Mouse (Mus musculus) hindbrain, embryonic 14.5 days (tissue): ENCODE data around the gene Ggt6. TPM values are rescaled to one million over a fixed set of nuclear protein-coding genes. Genes with fewer than 3 reads are reported as not detected.

Experiments used
- ATAC-seq: fragments of 200-750 bp; cut with Nextera tagmentation; 2 replicates; pipeline ENCODE4 v1.8.0; 2017; ENCODE audit warnings: moderate number of reproducible peaks, mild to moderate bottlenecking, moderate TSS enrichment, moderate library complexity; ENCODE audit not compliant: low FRiP score
- DNase-seq: peaks from one replicate; pipeline ENCODE4 v3.0.0-alpha.2; 2015; ENCODE audit warnings: low spot score
- H3K27ac ChIP-seq: fragments of 300-500 bp; sonication (generic); 2 replicates; pipeline ENCODE4 v1.5.1; 2014; ENCODE audit warnings: mild to moderate bottlenecking, moderate library complexity
- H3K27me3 ChIP-seq: fragments of 300-500 bp; sonication (generic); 2 replicates; pipeline ENCODE4 v1.6.1; 2014; ENCODE audit warnings: mild to moderate bottlenecking, low read length, mixed read lengths; ENCODE audit not compliant: control insufficient read depth, insufficient read depth
- H3K36me3 ChIP-seq: fragments of 300-500 bp; sonication (generic); replicated peaks from 2 replicates; pipeline ENCODE4 v1.6.1; 2014; ENCODE audit not compliant: control insufficient read depth, insufficient read depth
- H3K4me1 ChIP-seq: fragments of 300-500 bp; sonication (generic); replicated peaks from 2 replicates; pipeline ENCODE4 v1.6.1; 2014; ENCODE audit warnings: antibody characterized with exemption, low read length, mixed read lengths; ENCODE audit not compliant: control insufficient read depth, insufficient read depth
- H3K4me2 ChIP-seq: fragments of 300-500 bp; sonication (generic); replicated peaks from 2 replicates; pipeline ENCODE4 v1.6.1; 2014; ENCODE audit warnings: mild to moderate bottlenecking, moderate library complexity
- H3K4me3 ChIP-seq: fragments of 300-500 bp; sonication (generic); replicated peaks from 2 replicates; pipeline ENCODE4 v1.5.1; 2014; ENCODE audit warnings: mild to moderate bottlenecking, low read length
- H3K9ac ChIP-seq: fragments of 300-500 bp; sonication (generic); 2 replicates; pipeline ENCODE4 v1.6.1; 2014
- H3K9me3 ChIP-seq: fragments of 300-500 bp; sonication (generic); 2 replicates; pipeline ENCODE4 v1.6.1; 2016; ENCODE audit warnings: low read length; ENCODE audit not compliant: control insufficient read depth
- WGBS: fragments of 180-500 bp; shearing (Covaris S2); extraction: QIAGEN DNeasy Blood & Tissue Kit; methylation state at CpG from one replicate; pipeline ENCODE4 v1.1.7; 2014; 5-methylcytosine and 5-hydroxymethylcytosine counted together
- polyA plus RNA-seq: library from polyadenylated mRNA; unstranded; fragments of >200 nt; fragmentation: Nextera tagmentation; extraction: Ambion mirVana; gene quantifications from 2 replicates; pipeline ENCODE4 v1.2.1, GENCODE M21; 2014

Ggt6 gene
- 0.11 TPM in 1 of 2 replicates, not detected in the other for polyA plus RNA-seq

GRCm38 (mm10) chr11:72434963-72435693 is at the start of gene Ggt6:
TSS of gene Ggt6 (plus strand) at chr11:72435526.
- Histone ChIP-seq H3K9me3 (no peaks in the 10 kb centered on the region), H3K4me2 (no peak within 1 kb of the TSS), H3K27me3 (no peaks in the 10 kb centered on the region), H3K4me1 (no peaks in the 10 kb centered on the region), H3K27ac (no peak within 1 kb of the TSS), H3K4me3 (no peak within 1 kb of the TSS), H3K36me3 (no peaks in the 10 kb centered on the region), H3K9ac (no peak within 1 kb of the TSS)
- WGBS: 74% methylated on average over 11 of the region's 11 CpGs
- DNase-seq (no peak), ATAC-seq (no peak)

GRCm38 (mm10) chr11:72388113-72388529 is 47.2 kb upstream of the Ggt6 start:
- no peaks in the 10 kb centered on the region for H3K27me3 ChIP-seq
- no peak overlapping the region for H3K4me3 ChIP-seq
- H3K36me3 ChIP-seq: no peaks in the 10 kb centered on the region
- no peak for DNase-seq
- H3K9me3 ChIP-seq: no peaks in the 10 kb centered on the region
- no peak overlapping the region for H3K9ac ChIP-seq
- H3K27ac ChIP-seq: no peak overlapping the region
- ATAC-seq: no peak
- no peaks in the 10 kb centered on the region for H3K4me1 ChIP-seq
- H3K4me2 ChIP-seq: no peak overlapping the region
- WGBS: 98% methylated on average over 6 of the region's 6 CpGs

- Histone ChIP-seq H3K27me3 (no peaks in the 10 kb centered on the region), H3K9me3 (no peaks in the 10 kb centered on the region), H3K4me3 (no peak overlapping the region), H3K4me1 (no peaks in the 10 kb centered on the region), H3K4me2 (no peak overlapping the region), H3K27ac (no peak overlapping the region), H3K9ac (no peak overlapping the region), H3K36me3 (no peaks in the 10 kb centered on the region)
- ATAC-seq (no peak), DNase-seq (no peak)
- WGBS: 88% methylated on average over 7 of the region's 7 CpGs
Measured at GRCm38 (mm10) chr11:72389407-72390142, 45.8 kb upstream of the Ggt6 start.

GRCm38 (mm10) chr11:72391181-72391580 is 44.1 kb upstream of the Ggt6 start:
- DNase-seq (no peak), ATAC-seq (no peak)
- Histone ChIP-seq H3K36me3 (no peaks in the 10 kb centered on the region), H3K4me2 (no peak overlapping the region), H3K4me1 (no peaks in the 10 kb centered on the region), H3K9me3 (no peaks in the 10 kb centered on the region), H3K27ac (no peak overlapping the region), H3K4me3 (no peak overlapping the region), H3K27me3 (no peaks in the 10 kb centered on the region), H3K9ac (no peak overlapping the region)
- whole genome bisulfite sequencing: 93% methylated on average over 13 of the region's 13 CpGs

- 78% methylated on average over 3 of the region's 3 CpGs for WGBS
- Histone ChIP-seq H3K27ac (no peak overlapping the region), H3K4me3 (no peak overlapping the region), H3K4me1 (no peaks in the 10 kb centered on the region), H3K27me3 (no peaks in the 10 kb centered on the region), H3K9ac (no peak overlapping the region), H3K36me3 (no peaks in the 10 kb centered on the region), H3K9me3 (no peaks in the 10 kb centered on the region), H3K4me2 (no peak overlapping the region)
- ATAC-seq (no peak), DNase-seq (no peak)
Measured at GRCm38 (mm10) chr11:72393243-72393642, 42.1 kb upstream of the Ggt6 start.

GRCm38 (mm10) chr11:72393669-72394068 is 41.7 kb upstream of the Ggt6 start:
- H3K27me3 ChIP-seq: no peaks in the 10 kb centered on the region
- no peak overlapping the region for H3K9ac ChIP-seq
- DNase-seq (no peak), ATAC-seq (no peak)
- H3K9me3 ChIP-seq: no peaks in the 10 kb centered on the region
- no peaks in the 10 kb centered on the region for H3K4me1 ChIP-seq
- H3K4me3 ChIP-seq: no peak overlapping the region
- no peak overlapping the region for H3K4me2 ChIP-seq
- no peak overlapping the region for H3K27ac ChIP-seq
- H3K36me3 ChIP-seq: no peaks in the 10 kb centered on the region
- 44% methylated on average over 5 of the region's 5 CpGs for WGBS

GRCm38 (mm10) chr11:72394694-72395093 is 40.6 kb upstream of the Ggt6 start:
- Histone ChIP-seq H3K27ac (no peak overlapping the region), H3K9ac (no peak overlapping the region), H3K9me3 (no peaks in the 10 kb centered on the region), H3K4me2 (no peak overlapping the region), H3K4me3 (no peak overlapping the region), H3K27me3 (no peaks in the 10 kb centered on the region), H3K36me3 (no peaks in the 10 kb centered on the region), H3K4me1 (no peaks in the 10 kb centered on the region)
- 89% methylated on average over 2 of the region's 2 CpGs for WGBS
- DNase-seq (no peak), ATAC-seq (no peak)

- Histone ChIP-seq H3K4me3 (no peak overlapping the region), H3K9me3 (no peaks in the 10 kb centered on the region), H3K36me3 (no peaks in the 10 kb centered on the region), H3K4me2 (no peak overlapping the region), H3K27ac (no peak overlapping the region), H3K9ac (no peak overlapping the region), H3K27me3 (no peaks in the 10 kb centered on the region), H3K4me1 (no peaks in the 10 kb centered on the region)
- WGBS: 88% methylated on average over 6 of the region's 6 CpGs
- ATAC-seq: no peak
- DNase-seq: no peak
Measured at GRCm38 (mm10) chr11:72395652-72396051, 39.7 kb upstream of the Ggt6 start.

- Histone ChIP-seq H3K36me3 (no peaks in the 10 kb centered on the region), H3K27me3 (no peaks in the 10 kb centered on the region)
- WGBS: 87% methylated on average over 7 of the region's 7 CpGs
Measured at GRCm38 (mm10) chr11:72396621-72397020, 38.7 kb upstream of the Ggt6 start.

More at GRCm38 (mm10) chr11:72396621-72397020, 38.7 kb upstream of the Ggt6 start:
- no peak for DNase-seq
- Histone ChIP-seq H3K4me1 (no peaks in the 10 kb centered on the region), H3K9ac (no peak overlapping the region), H3K4me2 (no peak overlapping the region), H3K27ac (no peak overlapping the region), H3K9me3 (no peaks in the 10 kb centered on the region), H3K4me3 (no peak overlapping the region)
- no peak for ATAC-seq
